17 mouse cellular contexts compared by ENCODE assay signal in the genomic region with DNA sequence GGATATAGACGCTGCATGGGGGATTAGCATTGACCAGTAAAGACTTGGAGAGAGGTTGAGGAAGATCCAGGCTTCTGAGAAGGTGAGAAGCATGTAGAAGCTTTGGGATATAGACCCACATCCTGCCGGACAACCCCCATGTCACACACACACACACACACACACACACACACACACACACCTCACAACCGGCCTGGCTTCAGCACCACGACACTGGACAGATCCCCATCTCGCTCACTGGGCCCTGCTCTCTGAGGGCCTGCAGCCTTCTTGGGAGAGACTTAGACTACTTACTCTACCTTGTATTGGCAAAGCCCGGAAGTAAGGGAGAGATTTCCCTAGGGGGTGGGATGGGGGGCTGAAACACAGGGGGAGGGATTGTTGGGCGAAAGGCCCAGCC. TPM values are rescaled to one million over a fixed set of nuclear protein-coding genes. Genes with fewer than 3 reads are reported as not detected.
DNase-seq lines count a peak whose midpoint lies in the region; ATAC-seq lines count a peak whose summit lies in the region.
"Had no signal": no experiment of that assay in that cellular context is flagged by ENCODE, and none has a peak within 500 bp of the region (broad histone marks: within the 10 kb centered on the region; RNA-seq: fewer than 3 reads in every experiment).

No protein-coding gene starts in this region.

- no peak for ATAC-seq in midbrain, embryonic 11.5 days (ENCODE audit: low FRiP score)
- ATAC-seq in midbrain, embryonic 13.5 days, result no peak
- no peak for ATAC-seq in embryonic facial prominence, embryonic 11.5 days (replicated peaks; ENCODE audit: insufficient number of reproducible peaks, low FRiP score, low TSS enrichment, low read depth)
- ATAC-seq: forebrain, embryonic 13.5 days; lung, postnatal 0 days had no signal

- H3K27me3 ChIP-seq in midbrain, embryonic 11.5 days (ENCODE audit: control insufficient read depth, insufficient read depth, low read length), result no peaks in the 10 kb centered on the region
- peaks cover 8% of the 10 kb centered on the region; the same call in 1 of the 2 replicates for H3K27me3 ChIP-seq in midbrain, embryonic 13.5 days
- H3K27me3 ChIP-seq in embryonic facial prominence, embryonic 11.5 days (ENCODE audit: control insufficient read depth, insufficient read depth, low read length), result no peaks in the 10 kb centered on the region
- H3K27me3 ChIP-seq: CH12.LX; embryonic facial prominence, embryonic 12.5 days; forebrain, embryonic 13.5 days had no signal

- no peak overlapping the region for H3K4me2 ChIP-seq in midbrain, embryonic 11.5 days
- H3K4me2 ChIP-seq in midbrain, embryonic 13.5 days (replicated peaks), result no peak overlapping the region
- no peak overlapping the region for H3K4me2 ChIP-seq in embryonic facial prominence, embryonic 11.5 days (ENCODE audit: low read depth, low read length)
- H3K4me2 ChIP-seq: embryonic facial prominence, embryonic 12.5 days; forebrain, embryonic 13.5 days had no signal

- WGBS in midbrain, embryonic 11.5 days, result 44% methylated on average over 7 of the region's 7 CpGs
- 34% methylated on average over 7 of the region's 7 CpGs for WGBS in midbrain, embryonic 13.5 days
- 38% methylated on average over 7 of the region's 7 CpGs for WGBS in embryonic facial prominence, embryonic 11.5 days

- no peaks in the 10 kb centered on the region for H3K36me3 ChIP-seq in midbrain, embryonic 11.5 days (ENCODE audit: control insufficient read depth, insufficient read depth, low read length)
- H3K36me3 ChIP-seq in midbrain, embryonic 13.5 days, result no peaks in the 10 kb centered on the region
- H3K36me3 ChIP-seq in embryonic facial prominence, embryonic 11.5 days (replicated peaks; ENCODE audit: control insufficient read depth, insufficient read depth, low read depth, low read length), result no peaks in the 10 kb centered on the region
- H3K36me3 ChIP-seq: embryonic facial prominence, embryonic 12.5 days had no signal

- no peaks in the 10 kb centered on the region for H3K9me3 ChIP-seq in midbrain, embryonic 11.5 days (ENCODE audit: control insufficient read depth, low read length)
- peaks cover 7% of the 10 kb centered on the region; the same call in 1 of the 2 replicates for H3K9me3 ChIP-seq in midbrain, embryonic 13.5 days
- H3K9me3 ChIP-seq in embryonic facial prominence, embryonic 11.5 days (replicated peaks; ENCODE audit: control insufficient read depth, low read length), result no peaks in the 10 kb centered on the region

- no peak overlapping the region for H3K4me3 ChIP-seq in midbrain, embryonic 11.5 days (ENCODE audit: low read depth, low read length)
- H3K4me3 ChIP-seq in midbrain, embryonic 13.5 days (replicated peaks), result no peak overlapping the region
- no peak overlapping the region for H3K4me3 ChIP-seq in embryonic facial prominence, embryonic 11.5 days (ENCODE audit: low read depth, low read length)
- H3K4me3 ChIP-seq: embryonic facial prominence, embryonic 12.5 days; erythroblast, embryonic 14.5 days; forebrain, embryonic 13.5 days had no signal

- H3K4me1 ChIP-seq in midbrain, embryonic 11.5 days (ENCODE audit: control insufficient read depth, insufficient read depth, low read length), result no peaks in the 10 kb centered on the region
- peaks cover 10% of the 10 kb centered on the region; the same call in 1 of the 2 replicates for H3K4me1 ChIP-seq in midbrain, embryonic 13.5 days (replicated peaks)
- H3K4me1 ChIP-seq in embryonic facial prominence, embryonic 11.5 days (ENCODE audit: control insufficient read depth, insufficient read depth, low read length), result no peaks in the 10 kb centered on the region
- H3K4me1 ChIP-seq: embryonic facial prominence, embryonic 12.5 days; forebrain, embryonic 13.5 days had no signal

- no peak overlapping the region for H3K9ac ChIP-seq in midbrain, embryonic 11.5 days (ENCODE audit: low read length)
- no peak overlapping the region for H3K9ac ChIP-seq in midbrain, embryonic 13.5 days (replicated peaks)
- no peak overlapping the region for H3K9ac ChIP-seq in embryonic facial prominence, embryonic 11.5 days (replicated peaks; ENCODE audit: low read length)
- H3K9ac ChIP-seq: embryonic facial prominence, embryonic 12.5 days; forebrain, embryonic 13.5 days; liver, embryonic 14.5 days had no signal

- DNase-seq in embryo, embryonic 10 days (ENCODE audit: low spot score), result peak; percentile 50
- DNase-seq in embryo, embryonic 9.5 days (ENCODE audit: extremely low spot score), result no peak
- peak; percentile 85 for DNase-seq in midbrain, embryonic 11.5 days (ENCODE audit: low spot score, missing footprints)
- peak; percentile 52 for DNase-seq in embryonic facial prominence, embryonic 11.5 days (ENCODE audit: low spot score)
- no peak for DNase-seq in thymus, adult 18-20 months
- no peak for DNase-seq in frontal cortex, postnatal 36 days (ENCODE audit: low spot score in 2 of 2)
- DNase-seq: cerebellum, adult 11 months; cerebellum, postnatal 14 days; gastrocnemius, postnatal 25 days; thymus, postnatal 36 days had no signal

- H3K27ac ChIP-seq in midbrain, embryonic 11.5 days (ENCODE audit: low read depth, low read length), result no peak overlapping the region
- H3K27ac ChIP-seq in midbrain, embryonic 13.5 days, result no peak overlapping the region
- H3K27ac ChIP-seq in embryonic facial prominence, embryonic 11.5 days (replicated peaks; ENCODE audit: low read depth, low read length), result no peak overlapping the region
- H3K27ac ChIP-seq: embryonic facial prominence, embryonic 12.5 days; forebrain, embryonic 13.5 days; liver, embryonic 14.5 days had no signal

RNA-seq across cellular contexts. Expression of gene A430005L14Rik, which starts 51.5 kb away (rescaled TPM):
- 124 and 128 TPM in 2 replicates for polyA plus RNA-seq in midbrain, embryonic 11.5 days (2014; fragmentation: Nextera tagmentation; extraction: Ambion mirVana)
- 68.2 and 78.9 TPM in 2 replicates for polyA plus RNA-seq in midbrain, embryonic 13.5 days (2015; fragmentation: Nextera tagmentation; extraction: Ambion mirVana)
- polyA plus RNA-seq in embryonic facial prominence, embryonic 11.5 days (2014; fragmentation: Nextera tagmentation; extraction: Ambion mirVana), result 107 TPM in 2 replicates

Comparison
In these comparisons a context has a peak if more than half of its experiments do, and no peak if none do; other contexts are left out.
1. DNase-seq: peak in embryo, embryonic 10 days (single experiment), midbrain, embryonic 11.5 days (single experiment) and embryonic facial prominence, embryonic 11.5 days (single experiment); none in embryo, embryonic 9.5 days (single experiment), thymus, adult 18-20 months (0 of 2) and frontal cortex, postnatal 36 days (0 of 2).